Mouse (Mus musculus) spleen, adult 2 months (tissue): ENCODE measurements at regions not wholly inside any gene's neighbourhood (a gene's known extent, or its start where the extent isn't known, plus 50 kb on each side); places are given as distances from the start of the nearest gene placed in this dataset.
"Not testable (repeated sequence)": the region's sequence is repeated elsewhere in the genome, so short reads cannot be mapped to it uniquely, and the experiment has no call there.

Experiments
- DNase-seq, 2 experiments: peaks; one replicate each; pipeline versions ENCODE4 v3.0.0 to v3.0.0-alpha.2; 2012 to 2021; ENCODE audit warnings: low spot score in 2 of 2, low read depth in 1 of 2
- H3K27ac ChIP-seq: fragments of 200-500 bp; 2 replicates; pipeline ENCODE4 v1.5.1; 2012; ENCODE audit warnings: low read length, inconsistent platforms; ENCODE audit not compliant: insufficient read depth
- H3K27me3 ChIP-seq: fragments of 200-500 bp; 2 replicates; pipeline ENCODE4 v1.6.1; 2012; ENCODE audit warnings: mild to moderate bottlenecking, moderate library complexity, low read length, inconsistent platforms; ENCODE audit not compliant: control insufficient read depth, insufficient read depth
- H3K36me3 ChIP-seq: fragments of 200-500 bp; 2 replicates; pipeline ENCODE4 v1.6.1; 2012; ENCODE audit warnings: mild to moderate bottlenecking, low read length, inconsistent platforms; ENCODE audit not compliant: control insufficient read depth, insufficient read depth
- H3K4me1 ChIP-seq: fragments of 200-500 bp; 2 replicates; pipeline ENCODE4 v1.6.1; 2011; ENCODE audit warnings: inconsistent platforms; ENCODE audit not compliant: control insufficient read depth, insufficient read depth, insufficient read length
- H3K4me3 ChIP-seq: fragments of 200-500 bp; 2 replicates; pipeline ENCODE4 v1.5.1; 2011; ENCODE audit warnings: mild to moderate bottlenecking, inconsistent platforms; ENCODE audit not compliant: insufficient read depth, insufficient read length; ENCODE audit errors: extremely low read depth
- CTCF ChIP-seq: fragments of 200-500 bp; IDR thresholded peaks from 2 replicates; pipeline ENCODE4 v1.5.1; 2011; ENCODE audit warnings: mild to moderate bottlenecking, inconsistent platforms; ENCODE audit not compliant: insufficient read depth, insufficient read length, insufficient replicate concordance; ENCODE audit errors: extremely low read depth
- POLR2A ChIP-seq: fragments of 200-500 bp; IDR thresholded peaks from 2 replicates; pipeline ENCODE4 v1.6.1; 2011; ENCODE audit warnings: low read depth, low read length, inconsistent platforms
- WGBS: fragments of 180-500 bp; shearing (Covaris S2); methylation state at CpG from one replicate; pipeline ENCODE4 v1.1.7; 2018; 5-methylcytosine and 5-hydroxymethylcytosine counted together

- TF ChIP-seq POLR2A (no peak), CTCF (no peak)
- 42% methylated on average over 2 of the region's 2 CpGs for WGBS
- H3K36me3 ChIP-seq = no peaks in the 10 kb centered on the region
- no peak overlapping the region for H3K27ac ChIP-seq
- no peak overlapping the region for H3K4me3 ChIP-seq
- H3K4me1 ChIP-seq = no peaks in the 10 kb centered on the region
- H3K27me3 ChIP-seq = no peaks in the 10 kb centered on the region
- no peak for DNase-seq
Measured at GRCm38 (mm10) chr5:129281406-129281805, 184.9 kb downstream of the Adgrd1 start.

- Histone ChIP-seq H3K4me3 (no peak overlapping the region), H3K36me3 (no peaks in the 10 kb centered on the region), H3K27me3 (no peaks in the 10 kb centered on the region), H3K27ac (no peak overlapping the region), H3K4me1 (no peaks in the 10 kb centered on the region)
- TF ChIP-seq CTCF (no peak), POLR2A (no peak)
- 23% methylated on average over 8 of the region's 8 CpGs for WGBS
- no peak for DNase-seq
Measured at GRCm38 (mm10) chr5:129282133-129282532, 185.6 kb downstream of the Adgrd1 start.

- no peak for TF ChIP-seq CTCF
- TF ChIP-seq POLR2A = no peak
- Histone ChIP-seq H3K4me3 (no peak overlapping the region), H3K27me3 (no peaks in the 10 kb centered on the region), H3K4me1 (no peaks in the 10 kb centered on the region), H3K36me3 (no peaks in the 10 kb centered on the region), H3K27ac (no peak overlapping the region)
- WGBS = 32% methylated on average over 5 of the region's 5 CpGs
- DNase-seq = no peak
Measured at GRCm38 (mm10) chr5:129282826-129283225, 186.3 kb downstream of the Adgrd1 start.

- H3K27me3 ChIP-seq = no peaks in the 10 kb centered on the region
- TF ChIP-seq POLR2A (no peak), CTCF (no peak)
- H3K36me3 ChIP-seq = no peaks in the 10 kb centered on the region
- no peak for DNase-seq
- WGBS = 19% methylated on average over 8 of the region's 8 CpGs
- H3K4me1 ChIP-seq = no peaks in the 10 kb centered on the region
- H3K27ac ChIP-seq = no peak overlapping the region
- no peak overlapping the region for H3K4me3 ChIP-seq
Measured at GRCm38 (mm10) chr5:129287481-129287880, 190.9 kb downstream of the Adgrd1 start.

- 45% methylated on average over 10 of the region's 10 CpGs for WGBS
Measured at GRCm38 (mm10) chr5:129292821-129293220, 196.3 kb downstream of the Adgrd1 start.

GRCm38 (mm10) chr5:129294861-129295542 lies 198.5 kb downstream of the Adgrd1 start:
- WGBS = 74% methylated on average over 8 of the region's 8 CpGs
- H3K4me3 ChIP-seq, H3K36me3 ChIP-seq, H3K27ac ChIP-seq, H3K4me1 ChIP-seq, DNase-seq, H3K27me3 ChIP-seq: not testable (repeated sequence)

More at GRCm38 (mm10) chr5:129292821-129293220, 196.3 kb downstream of the Adgrd1 start:
- not testable (repeated sequence) for H3K36me3 ChIP-seq, H3K4me3 ChIP-seq, H3K4me1 ChIP-seq, DNase-seq, H3K27ac ChIP-seq, H3K27me3 ChIP-seq

GRCm38 (mm10) chr5:129297657-129298349 lies 201.3 kb downstream of the Adgrd1 start:
- DNase-seq = no peak
- H3K4me1 ChIP-seq = no peaks in the 10 kb centered on the region
- WGBS = 47% methylated on average over 11 of the region's 11 CpGs
- TF ChIP-seq POLR2A (no peak), CTCF (no peak)
- no peak overlapping the region for H3K4me3 ChIP-seq
- no peak overlapping the region for H3K27ac ChIP-seq
- no peaks in the 10 kb centered on the region for H3K27me3 ChIP-seq
- no peaks in the 10 kb centered on the region for H3K36me3 ChIP-seq
